Mouse (Mus musculus) ovary, postnatal 10 days (tissue): Measurements from ENCODE around the gene Gsc.
"Not testable (repeated sequence)": the region's sequence is repeated elsewhere in the genome, so short reads cannot be mapped to it uniquely, and the experiment has no call there.

Experiments used
- DNase-seq: peaks from one replicate; pipeline ENCODE4 v3.0.0; 2022; ENCODE audit warnings: low spot score

Gsc gene

GRCm38 (mm10) chr12:104453002-104453401 is 20.1 kb downstream of the Gsc start:
- DNase-seq: no peak

- DNase-seq: no peak
These were observed 22.9 kb downstream of the Gsc start for GRCm38 (mm10) chr12:104450257-104450656.

- no peak for DNase-seq
These were observed 25.0 kb downstream of the Gsc start for GRCm38 (mm10) chr12:104448099-104448498.

- not testable (repeated sequence) for DNase-seq
These were observed 26.1 kb downstream of the Gsc start for GRCm38 (mm10) chr12:104447056-104447455.

GRCm38 (mm10) chr12:104443716-104444115 is 29.4 kb downstream of the Gsc start:
- DNase-seq: no peak

- peak; percentile 90 for DNase-seq
These were observed 32.9 kb downstream of the Gsc start for GRCm38 (mm10) chr12:104440087-104440760.

GRCm38 (mm10) chr12:104433951-104434735 is 39.0 kb downstream of the Gsc start:
- no peak for DNase-seq

GRCm38 (mm10) chr12:104433214-104433613 is 39.9 kb downstream of the Gsc start:
- DNase-seq: no peak

- DNase-seq: no peak
These were observed 41.8 kb downstream of the Gsc start for GRCm38 (mm10) chr12:104431359-104431758.

GRCm38 (mm10) chr12:104426915-104427314 is 46.2 kb downstream of the Gsc start:
- no peak for DNase-seq

GRCm38 (mm10) chr12:104425591-104425990 is 47.5 kb downstream of the Gsc start:
- DNase-seq: no peak

- no peak for DNase-seq
These were observed 50.3 kb downstream of the Gsc start for GRCm38 (mm10) chr12:104422615-104423392.
